Mouse (Mus musculus) limb, embryonic 11.5 days (tissue): Measurements from ENCODE around the gene Evi2. TPM values are rescaled to one million over a fixed set of nuclear protein-coding genes. Genes with fewer than 3 reads are reported as not detected.

Experiments
- ATAC-seq: fragments of 200-750 bp; cut with Nextera tagmentation; 2 replicates; pipeline ENCODE4 v1.8.0; 2017; ENCODE audit warnings: low read depth; ENCODE audit not compliant: insufficient number of reproducible peaks, low FRiP score, low TSS enrichment
- DNase-seq: peaks from one replicate; pipeline ENCODE4 v3.0.0-alpha.2; 2015; ENCODE audit warnings: low spot score
- H3K27ac ChIP-seq: fragments of 300-500 bp; sonication (generic); replicated peaks from 2 replicates; pipeline ENCODE4 v1.5.1; 2014; ENCODE audit warnings: low read depth, mild to moderate bottlenecking, low read length
- H3K27me3 ChIP-seq: fragments of 300-500 bp; sonication (generic); 2 replicates; pipeline ENCODE4 v1.6.1; 2014; ENCODE audit warnings: mild to moderate bottlenecking, low read length, mixed read lengths; ENCODE audit not compliant: control insufficient read depth, insufficient read depth
- H3K36me3 ChIP-seq: fragments of 300-500 bp; sonication (generic); 2 replicates; pipeline ENCODE4 v1.6.1; 2014; ENCODE audit warnings: mild to moderate bottlenecking, low read length, moderate library complexity, mixed read lengths; ENCODE audit not compliant: control insufficient read depth, insufficient read depth
- H3K4me1 ChIP-seq: fragments of 300-500 bp; sonication (generic); 2 replicates; pipeline ENCODE4 v1.6.1; 2014; ENCODE audit warnings: low read length, mixed read lengths; ENCODE audit not compliant: control insufficient read depth, insufficient read depth
- H3K4me2 ChIP-seq: fragments of 300-500 bp; sonication (generic); 2 replicates; pipeline ENCODE4 v1.6.1; 2014; ENCODE audit warnings: low read depth, mild to moderate bottlenecking, moderate library complexity; ENCODE audit not compliant: severe bottlenecking
- H3K4me3 ChIP-seq: fragments of 300-500 bp; sonication (generic); 2 replicates; pipeline ENCODE4 v1.5.1; 2014; ENCODE audit warnings: low read depth, low read length
- H3K9ac ChIP-seq: fragments of 300-500 bp; sonication (generic); 2 replicates; pipeline ENCODE4 v1.6.1; 2014; ENCODE audit warnings: mild to moderate bottlenecking, low read length
- H3K9me3 ChIP-seq: fragments of 300-500 bp; sonication (generic); 2 replicates; pipeline ENCODE4 v1.6.1; 2016; ENCODE audit warnings: low read length; ENCODE audit not compliant: control insufficient read depth
- WGBS: fragments of 180-500 bp; shearing (Covaris S2); extraction: QIAGEN DNeasy Blood & Tissue Kit; methylation state at CpG from one replicate; pipeline ENCODE4 v1.1.7; 2014; 5-methylcytosine and 5-hydroxymethylcytosine counted together
- polyA plus RNA-seq: library from polyadenylated mRNA; unstranded; fragments of >200 nt; fragmentation: Nextera tagmentation; extraction: Ambion mirVana; gene quantifications from 2 replicates; pipeline ENCODE4 v1.2.1, GENCODE M21; 2014

The Evi2 gene
- polyA plus RNA-seq, 1 experiment from 2014 or later, result 0.91 TPM

GRCm38 (mm10) chr11:79560536-79560935 lies 30.1 kb upstream of the Evi2 start:
- Histone ChIP-seq H3K27me3 (no peaks in the 10 kb centered on the region), H3K4me2 (no peak overlapping the region), H3K4me1 (no peaks in the 10 kb centered on the region), H3K9ac (no peak overlapping the region), H3K27ac (no peak overlapping the region), H3K9me3 (no peaks in the 10 kb centered on the region), H3K36me3 (peaks cover 5% of the 10 kb centered on the region; the same call in 1 of the 2 replicates), H3K4me3 (no peak overlapping the region)
- WGBS, result 94% methylated on average over 4 of the region's 4 CpGs
- ATAC-seq (no peak), DNase-seq (no peak)

- ATAC-seq, result no peak
- 85% methylated on average over 1 of the region's 1 CpGs for WGBS
- no peaks in the 10 kb centered on the region for H3K9me3 ChIP-seq
Measured at GRCm38 (mm10) chr11:79552622-79553021, 22.2 kb upstream of the Evi2 start.

GRCm38 (mm10) chr11:79536293-79536692 lies 5.9 kb upstream of the Evi2 start:
- no peak overlapping the region for H3K27ac ChIP-seq
- ATAC-seq (no peak), DNase-seq (no peak)
- no peaks in the 10 kb centered on the region for H3K36me3 ChIP-seq
- H3K9me3 ChIP-seq, result no peaks in the 10 kb centered on the region
- H3K4me1 ChIP-seq, result no peaks in the 10 kb centered on the region
- H3K27me3 ChIP-seq, result no peaks in the 10 kb centered on the region
- no peak overlapping the region for H3K4me2 ChIP-seq
- 92% methylated on average over 3 of the region's 3 CpGs for WGBS
- H3K4me3 ChIP-seq, result no peak overlapping the region
- no peak overlapping the region for H3K9ac ChIP-seq

More at GRCm38 (mm10) chr11:79552622-79553021, 22.2 kb upstream of the Evi2 start:
- no peak for DNase-seq
- no peak overlapping the region for H3K4me2 ChIP-seq
- no peaks in the 10 kb centered on the region for H3K27me3 ChIP-seq
- H3K4me1 ChIP-seq, result no peaks in the 10 kb centered on the region
- H3K36me3 ChIP-seq, result peaks cover 15% of the 10 kb centered on the region
- H3K4me3 ChIP-seq, result no peak overlapping the region
- H3K9ac ChIP-seq, result no peak overlapping the region
- H3K27ac ChIP-seq, result no peak overlapping the region

- H3K9ac ChIP-seq, result no peak overlapping the region
- no peak overlapping the region for H3K4me3 ChIP-seq
- H3K27ac ChIP-seq, result no peak overlapping the region
- WGBS, result 89% methylated on average over 4 of the region's 4 CpGs
- H3K4me1 ChIP-seq, result no peaks in the 10 kb centered on the region
- no peak overlapping the region for H3K4me2 ChIP-seq
- ATAC-seq (no peak), DNase-seq (no peak)
- H3K36me3 ChIP-seq, result no peaks in the 10 kb centered on the region
- no peaks in the 10 kb centered on the region for H3K27me3 ChIP-seq
- no peaks in the 10 kb centered on the region for H3K9me3 ChIP-seq
Measured at GRCm38 (mm10) chr11:79535554-79535953, 5.2 kb upstream of the Evi2 start.

- Histone ChIP-seq H3K36me3 (no peaks in the 10 kb centered on the region), H3K4me3 (no peak overlapping the region), H3K4me1 (no peaks in the 10 kb centered on the region), H3K9me3 (no peaks in the 10 kb centered on the region), H3K27me3 (no peaks in the 10 kb centered on the region), H3K27ac (no peak overlapping the region), H3K9ac (no peak overlapping the region), H3K4me2 (no peak overlapping the region)
- no peak for DNase-seq
- no peak for ATAC-seq
- WGBS, result 91% methylated on average over 8 of the region's 8 CpGs
Measured at GRCm38 (mm10) chr11:79533950-79534690, 3.7 kb upstream of the Evi2 start.

- ATAC-seq, result no peak
- Histone ChIP-seq H3K27ac (no peak overlapping the region), H3K4me2 (no peak overlapping the region), H3K9me3 (no peaks in the 10 kb centered on the region), H3K4me1 (no peaks in the 10 kb centered on the region), H3K36me3 (no peaks in the 10 kb centered on the region), H3K27me3 (no peaks in the 10 kb centered on the region), H3K9ac (no peak overlapping the region), H3K4me3 (no peak overlapping the region)
- 74% methylated on average over 6 of the region's 6 CpGs for WGBS
- DNase-seq, result no peak
Measured at GRCm38 (mm10) chr11:79533311-79533710, 2.9 kb upstream of the Evi2 start.

- no peak overlapping the region for H3K27ac ChIP-seq
- DNase-seq, result no peak
- no peaks in the 10 kb centered on the region for H3K27me3 ChIP-seq
- no peak overlapping the region for H3K9ac ChIP-seq
- H3K36me3 ChIP-seq, result no peaks in the 10 kb centered on the region
- no peak for ATAC-seq
- no peak overlapping the region for H3K4me2 ChIP-seq
- no peaks in the 10 kb centered on the region for H3K4me1 ChIP-seq
- H3K9me3 ChIP-seq, result no peaks in the 10 kb centered on the region
- 91% methylated on average over 4 of the region's 4 CpGs for WGBS
- H3K4me3 ChIP-seq, result no peak overlapping the region
Measured at GRCm38 (mm10) chr11:79531485-79531884, 1.1 kb upstream of the Evi2 start.

- Histone ChIP-seq H3K36me3 (no peaks in the 10 kb centered on the region), H3K27ac (no peak overlapping the region)
- no peak for ATAC-seq
Measured at GRCm38 (mm10) chr11:79530774-79531173, 385 bp upstream of the Evi2 start.

GRCm38 (mm10) chr11:79529736-79530135 lies 653 bp downstream of the Evi2 start:
- no peak overlapping the region for H3K4me3 ChIP-seq
- no peak overlapping the region for H3K27ac ChIP-seq
- H3K4me2 ChIP-seq, result no peak overlapping the region
- ATAC-seq, result no peak
- H3K9ac ChIP-seq, result no peak overlapping the region
- H3K36me3 ChIP-seq, result no peaks in the 10 kb centered on the region
- DNase-seq, result no peak
- 92% methylated on average over 2 of the region's 2 CpGs for WGBS
- H3K9me3 ChIP-seq, result no peaks in the 10 kb centered on the region
- H3K4me1 ChIP-seq, result no peaks in the 10 kb centered on the region
- no peaks in the 10 kb centered on the region for H3K27me3 ChIP-seq

More at GRCm38 (mm10) chr11:79530774-79531173, 385 bp upstream of the Evi2 start:
- H3K4me3 ChIP-seq, result no peak overlapping the region
- 90% methylated on average over 11 of the region's 11 CpGs for WGBS
- H3K4me1 ChIP-seq, result no peaks in the 10 kb centered on the region
- no peak overlapping the region for H3K4me2 ChIP-seq
- no peak overlapping the region for H3K9ac ChIP-seq
- H3K27me3 ChIP-seq, result no peaks in the 10 kb centered on the region
- H3K9me3 ChIP-seq, result no peaks in the 10 kb centered on the region
- no peak for DNase-seq
